Mouse (Mus musculus) common myeloid progenitor, adult 5-6 weeks (primary cell): Measurements from ENCODE around the gene Lingo1. TPM values are rescaled to one million over a fixed set of nuclear protein-coding genes. Genes with fewer than 3 reads are reported as not detected.

ENCODE experiments used
- ATAC-seq: replicated peaks from 2 replicates; pipeline ENCODE4 v1.8.0; 2016; ENCODE audit warnings: low read depth, mild to moderate bottlenecking, moderate TSS enrichment, inconsistent platforms; ENCODE audit not compliant: poor library complexity, severe bottlenecking
- total RNA-seq: library from RNA; stranded (forward); fragments of 200-1000, 187-1606 nt; gene quantifications from 2 replicates; pipeline ENCODE4 v1.2.3, GENCODE M21; 2017

Gene Lingo1
- total RNA-seq, 1 experiment from 2014 or later, result not detected

DNA sequence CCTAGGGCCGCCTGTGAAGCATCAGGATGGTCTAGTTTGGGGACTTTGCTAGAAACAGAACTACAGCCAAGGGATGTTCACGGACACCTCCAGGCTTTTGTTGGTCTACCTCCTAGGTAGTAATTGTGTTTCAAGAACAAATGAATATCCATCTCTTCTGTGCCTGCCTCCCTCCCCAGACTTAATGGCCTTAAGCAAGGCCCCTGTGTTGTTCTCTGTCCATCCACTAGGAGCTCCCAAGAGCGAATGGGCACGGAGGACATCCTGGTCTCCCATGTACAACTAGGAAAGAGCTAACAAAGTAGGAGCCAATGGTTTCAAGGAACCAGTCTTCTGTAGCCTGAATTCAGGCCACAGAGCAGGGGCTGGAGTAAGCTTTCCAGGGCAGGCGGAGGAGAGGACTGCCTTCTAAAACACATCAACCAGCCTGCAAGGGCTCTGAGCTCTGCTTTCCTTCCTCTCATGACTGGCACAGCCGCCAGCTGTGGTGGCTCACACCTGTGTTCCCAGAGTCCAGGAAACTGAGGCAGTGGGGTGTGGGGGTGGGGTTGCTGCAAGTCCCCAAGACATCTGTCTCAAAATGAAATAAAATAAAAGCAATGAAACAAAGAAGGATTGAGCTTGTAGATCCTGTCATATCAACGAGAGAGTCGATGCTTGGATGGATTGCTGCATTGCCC, 157.9 kb downstream of the Lingo1 start:
- peak; percentile 40; the same call in 1 of the 2 replicates for ATAC-seq

DNA sequence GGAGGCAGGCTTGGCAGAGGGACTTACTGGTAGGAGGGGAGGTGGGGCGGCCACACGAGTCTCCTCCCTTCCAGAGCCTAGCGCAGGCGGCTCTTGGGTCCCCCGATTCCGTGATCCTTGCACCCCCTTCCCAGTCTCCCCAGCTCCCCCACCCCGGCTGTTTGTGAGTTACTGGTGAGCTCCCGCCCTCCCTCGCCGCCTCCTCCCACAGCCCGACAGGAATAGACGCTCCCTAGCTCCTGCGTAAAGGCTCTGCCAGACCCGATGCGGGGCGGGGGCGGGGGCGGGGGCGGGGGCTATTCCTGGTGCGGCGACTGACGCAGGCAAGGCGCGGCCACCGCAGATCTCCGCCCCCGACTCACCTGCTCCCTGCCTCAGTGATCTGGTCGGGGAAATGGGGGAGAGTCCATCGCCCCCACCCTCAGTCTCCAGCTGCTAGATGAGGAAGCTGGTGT, 158.8 kb downstream of the Lingo1 start:
- no peak for ATAC-seq

DNA sequence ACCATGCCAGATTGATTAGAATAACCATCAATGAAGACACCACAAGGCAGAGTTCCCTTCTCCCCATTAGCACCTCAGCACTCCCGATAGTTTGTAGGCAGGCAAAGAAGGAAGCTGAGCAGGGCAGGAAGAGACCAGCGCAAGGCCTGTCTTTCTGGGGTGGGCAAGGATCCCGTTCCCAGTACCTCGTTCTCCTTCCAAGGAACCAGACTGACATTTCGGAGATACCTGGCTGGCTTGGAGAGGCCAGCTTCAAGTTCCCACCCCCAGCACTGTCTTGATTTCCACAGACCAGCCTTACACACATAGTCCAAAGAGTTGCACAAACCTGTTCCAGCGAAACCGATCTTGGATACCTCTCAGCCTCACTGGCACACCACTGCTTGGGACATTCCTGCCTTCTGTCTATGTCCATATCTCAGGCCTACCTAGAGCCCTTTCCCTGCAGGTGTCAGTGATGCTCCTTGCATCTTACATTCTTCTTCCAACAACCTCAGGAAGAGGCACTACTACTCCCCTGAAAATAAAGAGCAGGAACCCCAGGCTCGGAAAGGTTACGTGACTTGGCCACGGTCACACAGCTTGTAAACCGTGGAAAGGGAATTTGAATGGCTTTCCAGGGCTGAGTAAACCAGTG, 159.4 kb downstream of the Lingo1 start:
- ATAC-seq, result no peak

DNA sequence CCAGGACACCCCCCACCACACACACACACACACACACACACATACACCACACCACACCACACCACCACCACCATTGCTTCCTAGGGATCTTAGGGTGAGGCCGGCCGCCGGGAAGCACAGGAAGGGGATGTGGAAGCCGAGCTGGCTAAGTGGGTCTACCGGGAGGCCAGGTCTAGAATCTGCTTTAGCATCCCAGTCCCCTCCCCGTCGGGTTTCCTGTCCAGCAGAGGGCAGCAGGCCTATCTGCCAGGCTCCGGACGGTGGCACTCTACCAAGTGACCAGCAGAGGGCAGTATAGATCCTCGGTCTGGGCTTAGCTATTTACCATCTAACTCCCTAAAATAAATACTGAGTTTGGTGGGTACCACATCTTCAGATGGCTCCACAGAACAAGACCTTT, 160.1 kb downstream of the Lingo1 start:
- ATAC-seq, result peak; percentile 82

DNA sequence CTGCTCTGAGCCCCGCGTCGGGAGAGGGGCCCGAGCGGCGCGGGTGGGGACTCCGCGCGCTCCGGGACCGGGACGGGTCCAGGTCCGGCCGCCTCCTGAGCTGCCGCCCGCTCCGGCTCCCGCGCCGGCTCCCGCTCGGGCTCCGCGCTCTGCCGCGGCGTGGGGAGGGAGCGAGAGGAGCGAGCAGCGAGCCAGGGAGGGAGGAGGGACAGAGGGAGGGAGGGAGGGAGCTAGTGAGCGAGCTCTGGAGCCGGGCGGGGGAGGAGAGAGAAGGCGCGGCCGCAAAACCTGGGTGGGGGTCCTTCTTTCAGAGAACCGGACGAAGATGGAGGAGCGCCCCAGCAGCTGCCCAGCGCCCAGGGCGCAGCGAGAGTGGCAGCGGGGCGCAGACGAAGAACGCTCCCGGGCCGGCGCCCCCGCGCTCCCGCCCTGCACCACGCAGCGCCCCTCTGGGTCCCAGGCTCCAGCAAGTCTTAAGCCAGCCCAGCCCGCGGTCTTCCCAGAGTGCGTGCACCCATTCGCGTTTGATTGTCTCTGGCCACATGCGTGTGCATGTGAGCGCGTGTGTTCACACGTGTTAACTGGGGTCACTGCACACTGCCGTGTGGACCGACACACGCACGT, 160.7 kb downstream of the Lingo1 start:
- 0 out of 2 replicates have a peak, but pooled peaks have one; percentile 10 for ATAC-seq

DNA sequence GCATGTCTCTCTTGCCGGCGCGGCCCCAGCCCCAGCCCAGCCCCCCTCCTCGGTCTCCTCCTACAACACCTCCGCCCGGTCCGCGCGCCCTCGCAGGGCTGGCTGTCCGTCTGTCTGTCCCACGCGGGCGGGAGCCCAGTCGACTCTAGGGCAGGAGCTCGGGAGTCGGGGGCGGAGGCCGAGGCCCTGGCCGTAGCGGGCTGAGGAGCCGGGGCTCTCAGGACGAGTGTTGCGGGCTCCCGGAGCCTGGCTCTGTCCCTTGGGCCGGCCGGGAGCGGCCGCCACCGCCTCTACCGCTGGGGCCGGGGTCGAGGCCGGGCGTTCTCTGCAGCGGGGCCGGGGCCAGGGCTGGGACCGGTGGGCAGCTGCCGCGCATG, 161.2 kb downstream of the Lingo1 start:
- no peak for ATAC-seq

DNA sequence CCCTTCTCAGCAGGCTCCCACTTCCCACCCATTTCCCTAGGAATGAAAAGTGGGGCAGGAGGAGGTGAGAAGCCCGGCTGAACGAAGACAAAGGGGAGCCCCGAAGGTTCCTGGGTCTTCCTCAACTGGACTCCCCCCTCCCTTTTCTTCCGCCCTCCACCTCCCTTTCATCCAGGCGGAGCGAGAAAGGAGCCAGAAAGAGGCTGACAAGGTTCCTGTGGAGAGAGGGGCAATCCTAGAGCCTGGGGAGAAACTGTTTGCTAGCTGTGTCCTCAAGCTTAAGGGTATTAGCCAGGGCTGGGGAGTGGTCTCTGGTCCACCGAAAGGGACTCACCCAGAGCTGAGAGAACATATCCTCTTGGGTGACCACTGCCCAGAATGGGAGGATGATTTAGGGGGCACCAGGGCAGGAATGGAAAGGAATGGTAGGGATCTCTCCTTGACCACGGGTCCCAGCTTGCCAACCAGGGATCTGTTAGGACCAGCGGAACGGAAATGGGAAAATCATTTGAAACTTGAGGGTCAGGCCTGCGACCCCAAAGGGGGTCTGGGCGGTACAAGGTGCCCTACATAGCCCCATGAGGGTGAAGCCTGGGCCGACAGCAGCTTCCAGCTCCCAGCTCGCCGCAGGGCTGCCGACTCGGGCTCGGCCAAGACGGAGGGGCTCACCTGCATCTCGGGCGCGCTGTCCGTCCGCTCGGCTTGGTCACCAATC, 161.7 kb downstream of the Lingo1 start:
- ATAC-seq, result no peak

DNA sequence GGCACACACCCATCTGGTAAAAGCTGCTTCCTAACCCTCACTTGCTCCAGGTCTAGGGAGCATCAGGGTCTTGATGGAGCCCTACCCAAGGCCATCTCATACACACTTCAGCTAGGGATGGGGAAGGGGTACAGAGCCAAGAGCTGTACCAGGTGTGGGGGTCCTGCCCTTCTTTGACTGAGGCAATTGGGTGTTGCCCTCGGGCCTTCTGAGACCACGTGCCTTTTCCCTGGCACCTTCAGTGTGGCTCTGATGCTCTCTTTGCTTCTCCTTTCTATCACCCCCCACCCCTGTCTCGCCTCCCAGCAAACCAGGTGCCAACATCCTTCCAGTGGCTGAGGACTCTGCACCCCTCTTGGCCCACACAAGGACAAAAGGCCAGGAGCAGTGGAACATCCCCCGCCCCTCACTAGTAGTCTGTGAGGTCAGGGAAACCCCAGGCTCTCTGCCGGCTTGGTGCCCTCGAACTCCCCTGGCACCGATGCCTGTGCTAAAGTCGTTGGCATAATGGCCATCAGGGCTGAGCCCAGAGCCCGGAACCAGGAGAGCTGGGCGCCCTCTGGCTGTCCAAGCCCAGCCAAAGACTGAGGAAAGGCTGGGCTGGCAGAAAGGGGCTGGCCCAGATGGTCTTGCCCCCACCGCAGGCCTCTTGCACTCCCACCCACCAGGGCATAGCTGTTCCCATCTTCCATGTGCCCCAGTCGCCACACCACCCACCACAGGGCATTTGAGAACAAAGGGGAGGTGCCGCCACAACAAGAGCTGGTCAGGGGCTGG, 162.6 kb downstream of the Lingo1 start:
- ATAC-seq, result no peak

DNA sequence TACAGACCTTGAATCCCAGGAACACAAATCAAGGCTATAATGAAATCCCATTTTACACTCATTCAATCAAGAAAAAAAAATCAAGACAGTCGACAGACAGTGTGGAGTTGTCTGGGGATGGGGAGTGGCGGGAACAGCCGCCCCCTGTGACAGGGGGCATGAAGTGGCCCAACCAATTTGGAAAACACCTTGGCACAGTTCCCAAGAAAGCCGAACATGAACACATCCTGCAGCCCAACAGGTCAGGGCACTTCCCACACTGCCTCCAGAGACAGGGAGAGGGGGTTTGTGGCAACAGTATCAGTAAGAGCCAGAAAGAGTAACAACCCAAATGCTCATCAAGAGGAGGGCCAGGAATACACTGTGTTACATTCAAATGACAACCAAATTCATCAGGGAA, 165.3 kb downstream of the Lingo1 start:
- no peak for ATAC-seq

DNA sequence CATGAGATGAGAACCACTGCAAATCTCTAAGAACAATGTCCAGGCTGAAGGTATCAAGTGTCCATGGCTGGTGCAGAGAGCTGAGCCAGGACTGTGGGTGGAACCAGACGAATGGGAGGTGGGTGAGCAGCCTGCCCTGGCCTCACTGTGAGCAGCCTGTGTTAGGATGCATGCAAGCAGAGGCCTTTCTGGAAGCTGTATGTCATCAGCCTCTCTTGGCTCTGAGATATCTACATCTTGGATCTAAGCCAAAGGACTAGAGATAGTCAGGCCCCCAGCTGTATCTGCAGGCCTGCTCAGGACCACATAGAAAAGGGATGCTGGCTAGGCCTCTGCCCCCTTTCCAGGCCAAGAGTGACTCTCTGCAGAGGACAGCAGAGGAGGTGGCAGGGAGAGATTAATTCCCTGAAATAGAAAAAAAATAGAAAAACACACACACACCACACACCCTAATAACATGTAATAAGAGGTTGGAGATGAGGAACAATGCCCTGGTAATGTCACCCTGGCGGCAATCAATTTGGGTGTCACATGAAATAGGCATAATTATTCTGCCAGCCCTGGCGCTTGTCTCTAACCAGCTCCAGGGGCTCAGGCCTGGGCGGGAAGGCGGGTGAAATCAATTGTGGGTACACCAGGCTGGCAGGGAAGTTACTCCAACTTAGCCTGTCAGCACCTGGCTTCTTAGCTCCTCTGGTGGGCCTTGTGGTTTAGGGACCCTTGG, 166.4 kb downstream of the Lingo1 start:
- no peak for ATAC-seq

DNA sequence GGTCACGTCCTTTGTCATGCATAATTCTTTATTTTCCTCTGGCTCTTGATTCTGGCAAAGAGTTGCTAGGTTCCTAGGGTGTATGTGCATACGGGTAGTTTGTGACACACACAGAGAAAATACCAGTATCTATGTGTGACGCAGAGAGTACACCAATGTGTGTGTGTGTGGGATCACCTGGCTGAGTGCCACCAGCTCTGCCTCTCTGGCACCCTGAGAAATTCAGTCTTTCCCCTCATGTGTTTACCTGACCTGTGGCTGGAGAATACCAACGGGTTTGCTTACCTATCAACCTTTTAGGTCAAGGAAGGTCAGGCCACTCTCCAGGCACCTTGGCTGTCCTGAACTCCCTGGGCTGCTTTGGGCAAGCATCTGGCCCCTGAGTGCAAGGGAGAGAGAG, 169.0 kb downstream of the Lingo1 start:
- no peak for ATAC-seq

DNA sequence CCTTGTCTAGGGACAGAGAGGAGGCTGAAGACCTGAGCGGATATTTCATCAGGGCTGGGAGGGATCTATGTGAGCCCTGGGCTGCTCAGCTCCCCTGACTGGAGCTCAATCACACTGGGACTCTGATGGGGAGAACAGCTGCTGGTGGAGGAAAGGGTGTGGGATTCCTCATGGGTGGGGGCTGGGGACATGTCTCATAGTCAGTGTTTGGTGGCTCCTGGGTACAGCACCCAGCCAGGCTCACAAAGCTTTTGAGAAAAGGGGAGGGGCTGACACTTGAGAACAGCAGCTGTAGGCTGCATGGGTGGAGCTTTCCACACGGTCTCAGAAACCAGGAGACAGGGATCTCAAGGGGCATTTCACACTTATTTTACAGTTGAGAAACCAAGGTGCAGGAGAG, 171.3 kb downstream of the Lingo1 start:
- peak; percentile 19; the same call in 1 of the 2 replicates for ATAC-seq

DNA sequence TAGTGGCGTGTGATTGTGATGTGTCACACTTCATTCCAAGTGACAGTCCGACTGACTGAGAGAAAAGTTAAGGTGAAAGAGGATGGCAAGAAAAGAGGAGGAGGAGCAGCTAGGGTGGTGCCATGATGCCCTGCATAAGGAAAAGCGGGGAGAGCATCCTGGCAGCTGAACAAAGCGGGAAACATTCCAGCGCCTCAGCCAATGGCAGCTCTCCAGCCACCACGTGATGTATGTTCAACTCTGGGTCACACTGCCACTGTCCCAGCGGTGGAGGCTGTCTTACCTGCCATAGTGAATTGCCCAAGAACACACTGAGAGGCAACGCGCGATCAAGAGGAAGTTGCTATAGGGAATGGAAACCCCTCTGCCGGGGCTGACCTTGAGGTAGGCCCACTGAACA, 172.9 kb downstream of the Lingo1 start:
- ATAC-seq, result 0 out of 2 replicates have a peak, but pooled peaks have one; percentile 27

DNA sequence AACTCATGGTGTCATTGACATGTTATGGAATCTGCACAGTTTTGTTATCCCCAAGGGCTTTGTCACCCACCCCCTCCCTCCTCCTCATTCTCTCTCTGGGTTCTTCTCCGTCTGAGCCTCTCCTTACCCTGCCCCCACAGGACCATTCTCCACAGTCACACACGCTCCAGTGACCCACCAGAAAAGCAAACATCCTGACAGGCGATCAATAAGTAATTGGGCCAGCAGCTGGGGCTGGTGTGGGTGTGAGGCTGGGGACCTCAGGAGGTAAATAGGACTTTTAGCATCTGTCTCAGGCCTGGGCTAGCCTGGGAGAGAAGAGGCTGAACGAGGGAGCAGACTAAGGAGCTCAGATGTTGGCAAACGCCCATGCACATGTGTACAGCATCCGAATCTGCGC, 173.5 kb downstream of the Lingo1 start:
- ATAC-seq, result no peak

DNA sequence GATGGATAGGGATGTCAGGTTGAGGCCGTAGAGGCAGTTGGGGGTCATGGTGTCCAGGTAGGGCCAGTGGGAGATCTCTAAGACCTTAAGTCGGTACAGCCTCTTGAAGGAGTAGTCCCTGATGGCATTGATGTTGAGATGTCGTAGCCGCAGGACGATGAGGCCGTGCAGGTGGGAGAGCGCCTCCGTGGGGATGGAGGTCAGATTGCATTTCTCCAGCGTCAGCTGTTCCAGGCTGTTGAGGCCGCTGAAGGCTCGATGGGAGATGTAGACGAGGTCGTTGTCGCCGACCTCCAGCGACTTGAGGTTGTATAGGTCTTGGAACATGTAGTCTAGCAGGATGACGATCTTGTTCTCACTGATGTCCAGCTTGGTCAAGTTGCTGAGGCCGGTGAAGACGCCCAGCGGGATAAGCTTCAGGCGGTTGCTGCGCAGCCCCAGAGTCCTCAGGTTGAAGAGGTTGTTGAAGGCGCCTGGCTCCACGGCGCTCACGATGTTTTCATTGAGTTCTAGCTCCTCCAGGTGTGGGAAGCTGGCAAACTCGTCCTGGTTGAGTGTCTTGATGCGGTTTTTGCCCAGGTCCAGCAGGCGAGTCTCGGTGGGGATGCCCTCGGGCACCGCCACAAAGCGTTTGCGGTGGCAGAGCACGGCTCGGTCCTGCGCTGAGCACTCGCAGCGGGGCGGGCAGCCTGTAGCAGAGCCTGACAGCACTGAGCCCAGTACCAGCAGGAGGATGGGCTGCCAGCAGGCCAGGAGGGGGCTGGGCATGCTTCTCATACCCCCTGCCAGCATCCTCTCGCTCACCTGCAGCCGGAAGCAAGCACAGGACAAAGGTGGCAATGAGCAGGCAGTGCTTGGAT, 175.5 kb downstream of the Lingo1 start:
- no peak for ATAC-seq

DNA sequence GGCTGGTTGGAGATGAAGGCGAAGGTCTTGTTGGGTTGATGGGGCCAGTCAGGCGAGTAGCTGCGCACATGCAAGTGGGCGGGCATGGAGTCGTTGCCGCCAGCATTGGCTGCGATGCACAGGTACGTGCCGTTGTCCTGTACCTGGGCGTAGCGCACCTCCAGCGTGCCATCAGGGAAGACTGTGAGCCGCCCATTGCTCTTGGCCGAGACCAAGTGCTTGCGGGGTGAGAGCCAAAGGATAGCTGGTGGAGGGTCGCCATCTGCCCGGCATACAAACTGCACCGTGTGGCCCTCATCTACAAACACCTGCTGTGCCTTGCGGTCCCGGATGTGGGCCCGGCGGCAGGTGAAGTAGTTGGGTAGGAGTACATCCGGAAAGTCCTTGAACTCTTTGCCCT, 176.6 kb downstream of the Lingo1 start:
- no peak for ATAC-seq

DNA sequence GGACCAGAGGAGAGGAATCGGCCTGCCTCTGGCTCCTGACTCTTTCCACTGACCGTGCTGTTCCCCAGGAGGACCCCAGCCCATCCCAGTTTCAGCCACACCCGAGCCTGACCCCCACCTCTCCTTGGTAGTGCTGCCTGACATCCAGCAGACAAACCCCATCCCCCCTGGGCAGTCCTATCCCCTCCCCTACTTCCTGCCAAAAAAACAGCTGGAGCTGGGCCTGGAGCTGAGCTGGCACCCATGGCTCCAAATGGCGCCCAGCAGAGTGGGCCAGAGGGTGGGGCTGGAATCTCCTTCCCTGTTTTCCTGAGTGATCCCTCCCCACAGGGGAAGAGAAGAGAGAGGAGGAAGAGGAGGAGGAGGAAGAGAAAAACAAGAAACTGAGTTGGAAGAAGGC, 177.6 kb downstream of the Lingo1 start:
- ATAC-seq, result no peak

DNA sequence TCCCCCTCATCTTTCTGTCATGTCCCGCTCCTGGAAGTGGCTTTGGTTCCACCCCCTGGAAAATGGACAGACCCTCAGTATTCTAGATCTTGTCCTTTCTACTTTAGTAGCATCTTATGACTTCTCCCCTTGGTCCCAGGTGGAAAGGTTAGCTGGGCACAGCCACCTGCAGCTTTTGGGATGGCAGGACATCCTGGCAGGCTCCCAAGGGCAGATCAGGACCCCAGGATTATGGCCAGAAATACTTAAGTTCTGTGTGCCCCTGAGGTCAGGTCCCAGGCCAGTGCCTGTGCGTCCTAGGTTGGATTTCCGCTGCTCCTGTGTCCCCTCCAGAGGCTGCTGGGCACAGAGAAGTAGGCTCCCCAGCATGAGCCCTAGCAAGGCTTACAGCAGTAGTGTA, 180.2 kb downstream of the Lingo1 start:
- ATAC-seq, result no peak

DNA sequence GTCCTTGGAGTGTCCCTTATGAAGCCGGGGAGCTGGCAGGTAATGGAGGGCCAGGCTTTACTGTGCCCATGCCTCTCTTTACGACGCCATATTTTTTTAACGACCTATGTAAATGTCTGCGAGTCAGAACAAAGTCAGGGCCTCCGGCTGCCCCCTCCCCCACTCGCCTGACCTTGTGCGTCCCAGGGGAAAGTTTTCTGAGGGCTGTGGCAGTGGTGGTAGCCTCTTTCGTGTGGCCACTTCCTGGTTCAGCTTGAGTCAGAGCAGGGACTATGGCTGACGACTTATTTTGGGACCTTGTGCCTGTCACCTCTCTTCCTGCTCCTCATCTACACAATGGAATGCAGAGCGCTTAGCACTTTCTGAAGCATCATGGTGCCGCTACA, 183.5 kb downstream of the Lingo1 start:
- no peak for ATAC-seq
